Mouse (Mus musculus): ENCODE results near the gene Sstr5. TPM values are rescaled to one million over a fixed set of nuclear protein-coding genes. Genes with fewer than 3 reads are reported as not detected.

The Sstr5 gene
- polyA plus RNA-seq, 1 experiment from 2014 or later = 1.5 TPM

DNA sequence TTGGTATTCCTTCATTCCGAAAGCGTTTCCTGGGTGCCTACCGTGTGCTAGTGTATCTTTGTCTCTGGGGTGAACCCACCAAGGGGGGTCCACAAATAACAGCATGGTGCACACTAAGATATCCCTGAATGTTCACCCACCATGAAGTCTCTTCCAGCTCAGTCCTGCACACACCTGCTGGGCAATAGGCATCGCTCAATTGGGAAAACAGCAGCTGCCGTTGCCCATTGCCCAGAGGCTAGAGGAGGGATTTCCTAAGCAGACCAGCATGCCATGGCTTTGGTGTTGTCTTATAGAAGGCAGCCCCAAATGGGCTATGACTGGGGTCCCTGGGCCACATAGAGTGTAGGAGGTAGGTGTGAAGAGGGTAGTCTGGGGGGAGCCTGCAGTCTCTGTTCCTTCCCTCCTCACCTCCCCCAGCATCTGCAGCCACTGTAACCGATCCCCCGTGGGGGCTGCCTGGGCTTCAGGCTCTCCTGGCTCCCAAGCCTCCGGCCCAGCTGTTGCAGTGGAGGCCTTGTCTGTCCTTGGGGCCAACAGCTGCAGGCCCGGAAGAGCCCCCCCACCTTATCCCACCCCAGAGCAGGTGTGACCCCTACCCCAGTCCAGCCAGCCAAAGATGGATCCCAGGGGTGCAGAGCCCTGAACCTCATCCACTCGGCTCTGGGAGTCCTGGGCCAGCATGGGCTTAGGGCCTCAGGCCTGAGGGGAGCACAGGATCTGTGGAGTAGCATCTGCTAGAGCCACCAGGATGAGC is 13.2 kb upstream of the Sstr5 start:
- H3K36me3 ChIP-seq = no peaks in the 10 kb centered on the region
- no peaks in the 10 kb centered on the region for H3K9me3 ChIP-seq
- DNase-seq (ENCODE audit: low spot score) = no peak
- H3K27ac ChIP-seq = no peak overlapping the region
- H3K27me3 ChIP-seq (ENCODE audit: insufficient read depth, poor library complexity, severe bottlenecking) = peaks cover 36% of the 10 kb centered on the region
- 73% methylated on average over 10 of the region's 10 CpGs for WGBS
- H3K4me1 ChIP-seq = no peaks in the 10 kb centered on the region; the same call in 1 of the 2 replicates
- no peak overlapping the region for H3K4me3 ChIP-seq

DNA sequence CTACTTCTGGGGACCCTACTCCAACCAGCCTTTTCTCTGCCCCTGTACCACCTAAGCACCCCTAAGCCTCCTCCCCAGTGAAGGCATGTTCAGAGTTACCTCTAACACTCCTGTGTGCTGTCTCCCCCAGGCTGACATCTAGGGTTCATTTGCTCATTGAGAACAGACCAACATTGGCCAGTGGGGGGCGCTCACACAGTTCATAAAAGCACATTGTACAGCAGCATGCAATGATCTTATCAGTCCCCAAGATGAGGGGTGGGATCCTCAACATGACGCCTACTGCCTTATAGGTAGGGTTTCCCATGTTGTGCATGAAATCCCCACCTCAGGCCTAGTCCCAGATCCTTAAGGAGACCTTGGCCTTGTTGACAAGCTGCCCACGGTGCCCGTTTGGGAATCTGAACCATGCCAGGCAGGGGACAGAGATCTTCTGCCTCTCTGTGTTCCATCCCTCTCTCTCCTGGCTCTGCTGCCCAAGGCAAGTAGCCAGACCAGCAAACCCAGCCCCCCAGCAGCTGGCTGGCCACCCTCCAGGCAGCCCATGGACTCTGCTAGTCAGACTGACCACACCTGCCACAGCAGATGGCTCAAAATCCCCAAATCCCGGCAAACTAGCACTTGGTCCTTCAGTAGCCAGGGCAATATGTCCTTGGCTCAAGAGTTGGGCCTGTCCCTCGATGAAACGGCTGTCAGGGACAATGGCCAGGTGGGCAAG is 11.9 kb upstream of the Sstr5 start:
- WGBS = 52% methylated on average over 7 of the region's 7 CpGs
- peaks cover 42% of the 10 kb centered on the region for H3K27me3 ChIP-seq (ENCODE audit: insufficient read depth, poor library complexity, severe bottlenecking)
- H3K27ac ChIP-seq = no peak overlapping the region

DNA sequence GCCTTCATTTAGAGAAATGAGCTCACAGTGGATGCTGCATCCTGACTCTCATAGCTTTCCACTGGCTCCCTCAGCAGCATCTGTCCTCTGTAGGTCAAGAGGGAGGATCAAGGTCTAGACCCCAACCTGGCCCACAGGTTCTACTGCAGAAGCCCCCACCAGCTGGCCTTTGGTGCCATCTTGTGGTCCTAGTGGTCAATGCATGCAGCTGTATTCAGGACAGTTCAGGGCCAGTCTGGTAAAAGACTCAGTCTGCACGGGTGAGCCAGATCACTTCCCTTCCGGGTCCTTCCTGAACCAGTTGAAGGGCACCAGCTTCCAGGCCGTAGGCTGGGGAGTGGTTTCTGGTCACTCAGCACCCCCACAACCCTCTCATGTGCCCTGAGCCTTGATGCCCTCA is 10.7 kb upstream of the Sstr5 start:
- Histone ChIP-seq H3K4me3 (no peak overlapping the region), H3K27ac (0 out of 2 replicates have a peak overlapping the region, but pooled peaks have one; percentile 25), H3K27me3 (ENCODE audit: insufficient read depth, poor library complexity, severe bottlenecking) (peaks cover 46% of the 10 kb centered on the region), H3K9me3 (no peaks in the 10 kb centered on the region), H3K4me1 (no peaks in the 10 kb centered on the region; the same call in 1 of the 2 replicates), H3K36me3 (no peaks in the 10 kb centered on the region)
- peak; percentile 88 for DNase-seq (ENCODE audit: low spot score)
- WGBS = 23% methylated on average over 3 of the region's 3 CpGs

More for the DNA sequence above, 11.9 kb upstream of the Sstr5 start:
- DNase-seq (ENCODE audit: low spot score) = no peak
- no peak overlapping the region for H3K4me3 ChIP-seq
- no peaks in the 10 kb centered on the region for H3K36me3 ChIP-seq
- no peaks in the 10 kb centered on the region for H3K9me3 ChIP-seq
- H3K4me1 ChIP-seq = no peaks in the 10 kb centered on the region; the same call in 1 of the 2 replicates

DNA sequence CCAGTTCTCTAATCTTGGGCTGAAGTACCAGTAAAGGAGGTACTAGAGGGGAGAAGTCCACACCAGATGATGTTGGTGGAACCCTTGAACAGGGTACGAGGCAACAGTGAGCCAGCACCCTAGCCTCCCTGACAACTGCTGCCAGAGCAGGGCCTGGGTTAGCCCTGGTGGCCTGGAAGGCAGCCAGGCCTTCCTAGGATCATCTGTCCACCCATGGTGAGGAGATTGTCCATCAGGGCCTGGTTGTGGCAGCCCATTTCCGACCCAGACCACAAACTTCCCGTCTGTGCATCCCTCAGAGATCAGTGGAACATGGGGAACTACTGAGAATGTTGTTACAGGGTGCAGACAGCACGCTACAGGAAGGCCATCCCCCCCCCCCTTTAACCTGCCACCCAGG is 5.5 kb upstream of the Sstr5 start:
- Histone ChIP-seq H3K9me3 (no peaks in the 10 kb centered on the region), H3K4me1 (peaks cover 22% of the 10 kb centered on the region), H3K4me3 (no peak overlapping the region), H3K27me3 (ENCODE audit: insufficient read depth, poor library complexity, severe bottlenecking) (peaks cover 66% of the 10 kb centered on the region), H3K36me3 (no peaks in the 10 kb centered on the region), H3K27ac (no peak overlapping the region)
- WGBS = 63% methylated on average over 4 of the region's 4 CpGs
- no peak for DNase-seq (ENCODE audit: low spot score)

DNA sequence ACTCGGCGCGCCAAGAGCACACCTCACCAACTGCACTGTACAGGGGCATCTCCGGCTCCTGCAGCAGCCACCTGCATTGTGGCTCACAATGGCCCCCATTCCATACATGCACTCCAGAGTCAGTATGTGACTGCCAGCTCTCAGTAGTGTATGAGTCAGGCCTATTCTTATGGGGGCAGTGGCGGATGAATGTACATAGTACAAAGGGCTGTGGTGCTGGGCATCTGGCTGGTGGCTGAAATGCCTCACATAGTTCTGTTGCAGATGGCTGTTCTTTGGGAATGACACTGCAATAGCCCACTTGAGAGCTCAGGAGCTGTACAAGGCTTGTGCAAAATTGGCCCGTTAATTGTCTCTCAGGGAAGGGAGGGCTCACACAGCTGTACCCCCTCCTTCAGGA is 15.0 kb downstream of the Sstr5 start:
- H3K27me3 ChIP-seq (ENCODE audit: insufficient read depth, poor library complexity, severe bottlenecking) = peaks cover 55% of the 10 kb centered on the region
- DNase-seq (ENCODE audit: low spot score) = no peak
- H3K36me3 ChIP-seq = no peaks in the 10 kb centered on the region
- no peaks in the 10 kb centered on the region for H3K9me3 ChIP-seq
- no peak overlapping the region for H3K4me3 ChIP-seq
- 79% methylated on average over 6 of the region's 6 CpGs for WGBS
- peaks cover 63% of the 10 kb centered on the region for H3K4me1 ChIP-seq
- peak overlapping the region; percentile 80; the same call in 1 of the 2 replicates for H3K27ac ChIP-seq

DNA sequence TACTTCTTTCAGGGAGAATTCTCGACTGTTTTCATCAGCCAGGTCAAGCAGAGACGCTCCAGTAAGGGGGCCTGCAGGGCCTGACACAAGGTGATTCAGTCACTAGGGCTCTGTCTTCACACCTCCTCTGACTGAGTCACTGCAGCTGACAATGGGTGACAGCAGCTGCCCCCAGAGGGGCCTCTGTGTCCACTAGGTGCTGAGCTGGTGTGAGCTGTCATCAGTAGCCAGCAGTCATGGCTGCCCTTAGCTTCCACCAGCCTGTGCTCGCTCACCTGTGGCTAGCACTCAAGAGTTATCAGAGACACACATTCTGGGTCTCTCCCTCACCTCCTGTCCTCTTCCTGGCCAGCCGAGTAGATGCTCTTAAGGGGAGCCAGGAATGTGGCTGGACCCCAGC is 16.3 kb downstream of the Sstr5 start:
- Histone ChIP-seq H3K9me3 (no peaks in the 10 kb centered on the region), H3K4me1 (peaks cover 72% of the 10 kb centered on the region), H3K27me3 (ENCODE audit: insufficient read depth, poor library complexity, severe bottlenecking) (peaks cover 65% of the 10 kb centered on the region), H3K27ac (peak overlapping the region; percentile 80), H3K36me3 (no peaks in the 10 kb centered on the region), H3K4me3 (no peak overlapping the region)
- 30% methylated on average over 4 of the region's 4 CpGs for WGBS
- peak; percentile 82 for DNase-seq (ENCODE audit: low spot score)

DNA sequence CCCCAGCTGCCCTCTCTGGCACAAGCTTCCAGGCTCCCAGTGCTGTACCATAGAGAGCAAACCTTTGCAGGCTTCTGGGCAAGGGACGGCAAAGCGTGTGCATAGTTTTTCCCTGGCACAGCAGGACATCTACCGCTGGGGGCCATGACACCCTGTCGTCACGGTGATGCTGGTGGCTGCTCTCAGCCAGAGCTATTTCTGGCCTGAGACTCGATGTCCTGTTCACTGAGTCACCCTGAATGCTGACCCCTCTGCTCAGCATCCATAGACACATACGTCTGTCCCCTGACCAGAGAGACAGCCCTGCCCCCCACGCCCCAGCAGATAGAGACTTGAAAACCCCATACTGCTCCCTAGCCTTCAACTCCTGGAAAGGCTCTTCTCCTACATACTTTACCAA is 16.9 kb downstream of the Sstr5 start:
- WGBS = 40% methylated on average over 8 of the region's 8 CpGs
- no peaks in the 10 kb centered on the region for H3K9me3 ChIP-seq
- H3K4me3 ChIP-seq = no peak overlapping the region
- peak overlapping the region; percentile 80 for H3K27ac ChIP-seq
- peaks cover 72% of the 10 kb centered on the region for H3K4me1 ChIP-seq
- peaks cover 65% of the 10 kb centered on the region for H3K27me3 ChIP-seq (ENCODE audit: insufficient read depth, poor library complexity, severe bottlenecking)
- DNase-seq (ENCODE audit: low spot score) = no peak
- no peaks in the 10 kb centered on the region for H3K36me3 ChIP-seq

DNA sequence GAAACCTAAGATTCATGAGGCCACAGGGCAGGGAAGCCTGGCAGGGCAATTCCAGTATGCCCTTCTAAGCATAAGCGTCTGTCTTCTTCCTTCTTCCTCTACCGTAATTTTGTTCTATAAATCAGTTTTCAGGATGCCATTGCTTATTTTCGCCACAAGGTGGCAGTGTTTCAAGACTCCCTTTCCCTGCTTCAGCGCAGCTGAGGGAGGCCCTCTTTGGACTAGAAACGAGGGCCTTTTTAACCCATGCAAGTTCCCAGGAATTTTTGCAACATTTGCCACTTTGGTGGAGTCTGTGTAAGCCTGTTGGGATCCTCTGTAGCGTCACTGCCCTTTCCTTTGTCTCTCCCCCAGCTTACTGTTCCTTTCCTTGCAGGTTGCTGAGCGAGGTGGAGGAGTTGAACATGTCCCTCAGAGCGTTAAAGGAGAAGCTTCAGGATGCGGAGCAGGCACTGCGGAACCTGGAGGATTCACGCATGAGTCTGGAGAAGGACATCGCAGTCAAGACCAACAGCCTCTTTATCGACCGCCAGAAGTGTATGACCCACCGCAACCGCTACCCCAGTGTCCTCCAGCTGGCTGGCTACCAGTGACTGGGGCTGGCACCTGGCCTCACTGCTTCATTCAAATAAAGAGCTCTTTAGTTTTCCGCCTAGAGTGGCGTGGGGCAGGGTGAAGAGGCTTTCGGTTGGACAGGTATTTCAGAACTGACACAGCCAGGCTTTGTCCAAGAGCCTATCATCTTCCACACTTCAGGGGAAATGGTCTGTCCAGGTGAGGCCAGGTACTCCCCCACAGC is 20.9 kb downstream of the Sstr5 start:
- Histone ChIP-seq H3K27me3 (ENCODE audit: insufficient read depth, poor library complexity, severe bottlenecking) (peaks cover 68% of the 10 kb centered on the region), H3K27ac (peak overlapping the region; percentile 23; the same call in 1 of the 2 replicates), H3K4me1 (peaks cover 81% of the 10 kb centered on the region), H3K9me3 (no peaks in the 10 kb centered on the region), H3K4me3 (no peak overlapping the region), H3K36me3 (no peaks in the 10 kb centered on the region)
- DNase-seq (ENCODE audit: low spot score) = no peak
- WGBS = 36% methylated on average over 19 of the region's 19 CpGs

DNA sequence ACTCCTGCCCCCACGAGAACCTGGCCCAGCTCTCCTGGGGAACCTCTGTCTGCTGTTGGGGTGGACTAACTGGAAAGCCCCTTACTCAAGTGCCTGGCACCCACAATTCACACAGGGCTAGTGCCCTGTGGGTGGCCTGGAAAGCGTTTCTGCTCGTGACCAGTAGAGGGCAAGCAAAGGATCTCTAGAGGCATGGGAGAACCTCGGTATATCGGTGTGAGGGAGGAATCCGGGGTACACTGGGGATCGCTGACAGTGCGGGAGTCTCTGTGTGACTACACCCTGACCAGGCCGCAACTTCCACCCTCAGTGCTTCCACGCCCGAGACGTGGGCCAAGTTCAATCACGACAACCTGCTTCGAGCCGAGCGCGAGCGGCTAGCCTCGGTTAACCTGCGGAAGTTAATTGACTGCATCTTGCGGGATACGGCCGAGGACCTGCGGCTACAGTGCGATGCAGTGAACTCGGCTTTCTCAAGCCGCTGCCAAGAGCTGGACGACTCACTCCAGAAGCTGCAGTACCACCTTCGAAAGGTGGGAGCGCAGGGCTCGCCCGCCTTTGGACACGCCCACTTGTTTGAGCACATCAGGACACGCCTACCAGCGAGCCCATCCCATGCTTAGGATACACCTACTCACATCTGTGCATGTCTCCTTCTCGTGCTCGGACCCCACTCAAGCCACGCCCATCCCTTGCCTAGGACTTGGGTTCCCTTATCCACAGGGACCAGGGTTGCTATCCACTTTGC is 22.6 kb downstream of the Sstr5 start:
- 2% methylated on average over 38 of the region's 38 CpGs for WGBS
- DNase-seq (ENCODE audit: low spot score) = peak; percentile 92
- H3K9me3 ChIP-seq = no peaks in the 10 kb centered on the region
- peaks cover 80% of the 10 kb centered on the region for H3K4me1 ChIP-seq
- peaks cover 65% of the 10 kb centered on the region for H3K27me3 ChIP-seq (ENCODE audit: insufficient read depth, poor library complexity, severe bottlenecking)
- peak overlapping the region; percentile 59 for H3K4me3 ChIP-seq
- no peak overlapping the region for H3K27ac ChIP-seq
- no peaks in the 10 kb centered on the region for H3K36me3 ChIP-seq

DNA sequence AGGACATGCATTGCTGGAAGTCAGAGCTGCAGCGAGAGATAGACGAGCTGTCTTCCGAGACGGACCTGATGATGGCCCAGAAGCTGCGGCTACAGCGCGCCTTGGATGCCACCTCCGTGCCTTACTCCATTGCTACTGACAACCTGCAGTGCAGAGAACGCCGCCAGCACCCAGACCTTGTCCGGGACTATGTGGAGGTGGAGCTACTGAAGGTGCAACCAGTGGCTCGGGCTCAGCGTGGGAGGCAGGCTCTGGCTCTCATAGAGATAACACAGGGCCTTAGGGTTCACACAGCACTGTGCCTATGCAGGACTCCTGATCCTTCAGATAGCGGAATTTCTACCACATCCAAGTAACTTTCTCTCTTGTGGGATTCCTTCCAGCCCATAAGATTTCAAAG is 25.0 kb downstream of the Sstr5 start:
- DNase-seq (ENCODE audit: low spot score) = no peak
- H3K9me3 ChIP-seq = no peaks in the 10 kb centered on the region
- H3K36me3 ChIP-seq = no peaks in the 10 kb centered on the region
- peaks cover 82% of the 10 kb centered on the region for H3K4me1 ChIP-seq
- peak overlapping the region; percentile 19 for H3K27ac ChIP-seq
- peak overlapping the region; percentile 34 for H3K4me3 ChIP-seq
- 30% methylated on average over 14 of the region's 14 CpGs for WGBS
- H3K27me3 ChIP-seq (ENCODE audit: insufficient read depth, poor library complexity, severe bottlenecking) = peaks cover 46% of the 10 kb centered on the region

DNA sequence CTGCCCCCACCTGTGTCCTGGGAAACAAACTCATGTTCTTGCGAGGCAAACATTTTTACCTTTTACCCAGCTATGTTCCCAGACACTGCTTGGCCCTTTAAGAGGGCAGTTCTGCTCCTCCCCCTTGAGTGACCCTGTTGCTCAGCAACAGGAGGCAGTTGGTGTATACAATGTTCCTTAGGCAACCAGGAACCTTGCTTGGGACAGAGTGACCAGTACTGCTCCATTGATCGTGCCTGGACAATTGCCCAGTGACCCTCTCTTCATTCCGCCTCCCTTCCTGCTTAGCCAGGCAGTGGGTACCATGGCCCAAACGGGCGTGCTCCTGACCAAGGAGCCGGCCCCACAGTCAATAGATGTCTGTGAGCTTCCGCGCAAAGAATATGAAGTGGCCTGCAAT is 25.7 kb downstream of the Sstr5 start:
- 39% methylated on average over 8 of the region's 8 CpGs for WGBS
- no peak for DNase-seq (ENCODE audit: low spot score)
- Histone ChIP-seq H3K4me3 (peak overlapping the region; percentile 34), H3K36me3 (no peaks in the 10 kb centered on the region), H3K4me1 (peaks cover 82% of the 10 kb centered on the region), H3K27me3 (ENCODE audit: insufficient read depth, poor library complexity, severe bottlenecking) (peaks cover 39% of the 10 kb centered on the region), H3K27ac (peak overlapping the region; percentile 19), H3K9me3 (no peaks in the 10 kb centered on the region)

DNA sequence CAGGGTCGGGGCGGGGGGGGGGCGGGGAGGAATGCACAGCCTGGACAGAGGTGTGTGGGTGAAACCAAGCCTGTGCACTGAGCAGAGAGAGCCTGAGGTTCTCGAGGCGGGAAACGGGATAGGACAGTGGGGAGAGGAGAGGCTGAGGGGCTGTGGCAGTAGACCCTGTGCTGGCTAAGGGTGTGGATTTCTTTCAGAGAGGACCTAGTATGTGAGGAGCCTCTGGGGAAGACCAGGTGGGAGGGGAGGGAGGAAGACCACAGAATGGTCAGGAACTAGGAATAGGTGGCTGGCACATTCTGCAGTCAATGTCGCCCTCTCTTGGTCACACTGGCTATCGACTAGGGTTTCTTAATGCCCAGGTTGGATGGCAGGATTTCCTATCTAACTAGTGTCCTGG is 27.3 kb downstream of the Sstr5 start:
- Histone ChIP-seq H3K4me1 (peaks cover 86% of the 10 kb centered on the region), H3K27me3 (ENCODE audit: insufficient read depth, poor library complexity, severe bottlenecking) (peaks cover 25% of the 10 kb centered on the region), H3K9me3 (no peaks in the 10 kb centered on the region), H3K4me3 (no peak overlapping the region), H3K27ac (peak overlapping the region; percentile 54; the same call in 1 of the 2 replicates), H3K36me3 (no peaks in the 10 kb centered on the region)
- 35% methylated on average over 8 of the region's 8 CpGs for WGBS
- DNase-seq (ENCODE audit: low spot score) = no peak
